Mouse (Mus musculus) hindbrain, embryonic 12.5 days (tissue): ENCODE measurements at regions not wholly inside any gene's neighbourhood (a gene's known extent, or its start where the extent isn't known, plus 50 kb on each side); places are given as distances from the start of the nearest gene placed in this dataset.

Source experiments
- ATAC-seq: fragments of 200-750 bp; cut with Nextera tagmentation; 2 replicates; pipeline ENCODE4 v1.8.0; 2017; ENCODE audit warnings: moderate TSS enrichment; ENCODE audit not compliant: low FRiP score
- H3K27ac ChIP-seq: fragments of 300-500 bp; sonication (generic); 2 replicates; pipeline ENCODE4 v1.5.1; 2016; ENCODE audit warnings: mild to moderate bottlenecking
- H3K27me3 ChIP-seq: fragments of 300-500 bp; sonication (generic); 2 replicates; pipeline ENCODE4 v1.6.1; 2016; ENCODE audit warnings: mild to moderate bottlenecking
- H3K36me3 ChIP-seq: fragments of 300-500 bp; sonication (generic); 2 replicates; pipeline ENCODE4 v1.6.1; 2016; ENCODE audit warnings: mild to moderate bottlenecking
- H3K4me1 ChIP-seq: fragments of 300-500 bp; sonication (generic); 2 replicates; pipeline ENCODE4 v1.6.1; 2016
- H3K4me2 ChIP-seq: fragments of 300-500 bp; sonication (generic); replicated peaks from 2 replicates; pipeline ENCODE4 v1.6.1; 2016; ENCODE audit warnings: mild to moderate bottlenecking
- H3K4me3 ChIP-seq: fragments of 300-500 bp; sonication (generic); 2 replicates; pipeline ENCODE4 v1.5.1; 2016; ENCODE audit warnings: mild to moderate bottlenecking
- H3K9ac ChIP-seq: fragments of 300-500 bp; sonication (generic); 2 replicates; pipeline ENCODE4 v1.6.1; 2016; ENCODE audit warnings: mild to moderate bottlenecking, moderate library complexity
- H3K9me3 ChIP-seq: fragments of 300-500 bp; sonication (generic); replicated peaks from 2 replicates; pipeline ENCODE4 v1.6.1; 2016; ENCODE audit warnings: mild to moderate bottlenecking
- WGBS: fragments of 180-500 bp; shearing (Covaris S2); methylation state at CpG from one replicate; pipeline ENCODE4 v1.1.7; 2016; 5-methylcytosine and 5-hydroxymethylcytosine counted together

- Histone ChIP-seq H3K27ac (no peak overlapping the region), H3K27me3 (no peaks in the 10 kb centered on the region), H3K4me2 (no peak overlapping the region), H3K4me3 (no peak overlapping the region), H3K36me3 (no peaks in the 10 kb centered on the region), H3K9ac (no peak overlapping the region), H3K4me1 (peaks cover 22% of the 10 kb centered on the region), H3K9me3 (no peaks in the 10 kb centered on the region)
- 85% methylated on average over 5 of the region's 5 CpGs for WGBS
- no peak for ATAC-seq
Measured at GRCm38 (mm10) chr8:126703546-126703945, 109.8 kb upstream of the Irf2bp2 start.

- H3K27ac ChIP-seq = no peak overlapping the region
Measured at GRCm38 (mm10) chr8:126702294-126702693, 108.5 kb upstream of the Irf2bp2 start.

GRCm38 (mm10) chr8:126699389-126699775 lies 105.6 kb upstream of the Irf2bp2 start:
- ATAC-seq = 0 out of 2 replicates have a peak, but pooled peaks have one; percentile 23
- H3K4me1 ChIP-seq = peaks cover 14% of the 10 kb centered on the region
- 26% methylated on average over 6 of the region's 6 CpGs for WGBS
- H3K9ac ChIP-seq = no peak overlapping the region
- no peaks in the 10 kb centered on the region for H3K36me3 ChIP-seq
- no peaks in the 10 kb centered on the region for H3K9me3 ChIP-seq
- H3K27ac ChIP-seq = peak overlapping the region; percentile 82
- H3K27me3 ChIP-seq = no peaks in the 10 kb centered on the region
- H3K4me3 ChIP-seq = no peak overlapping the region
- no peak overlapping the region for H3K4me2 ChIP-seq

More at GRCm38 (mm10) chr8:126702294-126702693, 108.5 kb upstream of the Irf2bp2 start:
- no peak for ATAC-seq
- Histone ChIP-seq H3K36me3 (no peaks in the 10 kb centered on the region), H3K9ac (no peak overlapping the region), H3K4me2 (no peak overlapping the region), H3K9me3 (no peaks in the 10 kb centered on the region), H3K27me3 (no peaks in the 10 kb centered on the region), H3K4me3 (no peak overlapping the region), H3K4me1 (peaks cover 14% of the 10 kb centered on the region)
- 84% methylated on average over 6 of the region's 6 CpGs for WGBS

GRCm38 (mm10) chr8:126698601-126699388 lies 105.0 kb upstream of the Irf2bp2 start:
- 23% methylated on average over 7 of the region's 7 CpGs for WGBS
- Histone ChIP-seq H3K27ac (peak overlapping the region; percentile 82), H3K27me3 (no peaks in the 10 kb centered on the region), H3K9me3 (no peaks in the 10 kb centered on the region), H3K4me3 (no peak overlapping the region), H3K4me1 (peaks cover 14% of the 10 kb centered on the region), H3K9ac (no peak overlapping the region), H3K4me2 (peak overlapping the region; percentile 16; the same call in 1 of the 2 replicates), H3K36me3 (no peaks in the 10 kb centered on the region)
- ATAC-seq = peak; percentile 75

GRCm38 (mm10) chr8:126696346-126697010 lies 102.7 kb upstream of the Irf2bp2 start:
- no peak overlapping the region for H3K4me2 ChIP-seq
- H3K4me3 ChIP-seq = no peak overlapping the region
- WGBS = 71% methylated on average over 7 of the region's 7 CpGs
- H3K4me1 ChIP-seq = peaks cover 14% of the 10 kb centered on the region
- H3K9ac ChIP-seq = no peak overlapping the region
- no peak overlapping the region for H3K27ac ChIP-seq
- H3K36me3 ChIP-seq = no peaks in the 10 kb centered on the region
- H3K9me3 ChIP-seq = no peaks in the 10 kb centered on the region
- no peak for ATAC-seq
- H3K27me3 ChIP-seq = no peaks in the 10 kb centered on the region

- Histone ChIP-seq H3K4me1 (peaks cover 10% of the 10 kb centered on the region), H3K4me3 (no peak overlapping the region), H3K4me2 (no peak overlapping the region), H3K36me3 (no peaks in the 10 kb centered on the region), H3K9me3 (no peaks in the 10 kb centered on the region), H3K27me3 (no peaks in the 10 kb centered on the region), H3K9ac (no peak overlapping the region), H3K27ac (no peak overlapping the region)
- ATAC-seq = no peak
- WGBS = 83% methylated on average over 7 of the region's 7 CpGs
Measured at GRCm38 (mm10) chr8:126694370-126694769, 100.6 kb upstream of the Irf2bp2 start.

- ATAC-seq = no peak
- H3K4me1 ChIP-seq = peaks cover 3% of the 10 kb centered on the region
- no peak overlapping the region for H3K9ac ChIP-seq
- H3K36me3 ChIP-seq = no peaks in the 10 kb centered on the region
- no peaks in the 10 kb centered on the region for H3K9me3 ChIP-seq
- no peak overlapping the region for H3K4me2 ChIP-seq
- H3K27me3 ChIP-seq = no peaks in the 10 kb centered on the region
- 81% methylated on average over 1 of the region's 1 CpGs for WGBS
- no peak overlapping the region for H3K4me3 ChIP-seq
- no peak overlapping the region for H3K27ac ChIP-seq
Measured at GRCm38 (mm10) chr8:126693642-126694041, 99.9 kb upstream of the Irf2bp2 start.

- Histone ChIP-seq H3K4me2 (no peak overlapping the region), H3K4me3 (no peak overlapping the region), H3K27ac (no peak overlapping the region), H3K27me3 (no peaks in the 10 kb centered on the region), H3K9me3 (no peaks in the 10 kb centered on the region), H3K9ac (no peak overlapping the region), H3K4me1 (no peaks in the 10 kb centered on the region), H3K36me3 (no peaks in the 10 kb centered on the region)
- ATAC-seq = no peak
- 78% methylated on average over 3 of the region's 3 CpGs for WGBS
Measured at GRCm38 (mm10) chr8:126692711-126693110, 98.9 kb upstream of the Irf2bp2 start.

- WGBS = 78% methylated on average over 3 of the region's 3 CpGs
Measured at GRCm38 (mm10) chr8:126692263-126692662, 98.5 kb upstream of the Irf2bp2 start.

GRCm38 (mm10) chr8:126688450-126688849 lies 94.7 kb upstream of the Irf2bp2 start:
- Histone ChIP-seq H3K4me3 (no peak overlapping the region), H3K4me1 (peaks cover 12% of the 10 kb centered on the region), H3K9me3 (no peaks in the 10 kb centered on the region), H3K27ac (no peak overlapping the region), H3K36me3 (no peaks in the 10 kb centered on the region), H3K4me2 (no peak overlapping the region), H3K27me3 (no peaks in the 10 kb centered on the region), H3K9ac (no peak overlapping the region)
- WGBS = 81% methylated on average over 5 of the region's 5 CpGs
- no peak for ATAC-seq

More at GRCm38 (mm10) chr8:126692263-126692662, 98.5 kb upstream of the Irf2bp2 start:
- Histone ChIP-seq H3K4me2 (no peak overlapping the region), H3K36me3 (no peaks in the 10 kb centered on the region), H3K4me1 (no peaks in the 10 kb centered on the region), H3K27me3 (no peaks in the 10 kb centered on the region), H3K9me3 (no peaks in the 10 kb centered on the region), H3K27ac (no peak overlapping the region), H3K4me3 (no peak overlapping the region), H3K9ac (no peak overlapping the region)
- no peak for ATAC-seq

GRCm38 (mm10) chr8:126688014-126688413 lies 94.2 kb upstream of the Irf2bp2 start:
- no peak overlapping the region for H3K4me2 ChIP-seq
- no peak overlapping the region for H3K9ac ChIP-seq

GRCm38 (mm10) chr8:126686827-126687226 lies 93.0 kb upstream of the Irf2bp2 start:
- Histone ChIP-seq H3K4me3 (no peak overlapping the region), H3K4me1 (peaks cover 12% of the 10 kb centered on the region), H3K4me2 (no peak overlapping the region), H3K27ac (no peak overlapping the region), H3K36me3 (no peaks in the 10 kb centered on the region), H3K9me3 (no peaks in the 10 kb centered on the region), H3K27me3 (no peaks in the 10 kb centered on the region), H3K9ac (no peak overlapping the region)
- 90% methylated on average over 4 of the region's 4 CpGs for WGBS
- ATAC-seq = no peak

More at GRCm38 (mm10) chr8:126688014-126688413, 94.2 kb upstream of the Irf2bp2 start:
- no peaks in the 10 kb centered on the region for H3K9me3 ChIP-seq
- H3K4me3 ChIP-seq = no peak overlapping the region
- no peaks in the 10 kb centered on the region for H3K27me3 ChIP-seq
- peaks cover 12% of the 10 kb centered on the region for H3K4me1 ChIP-seq
- no peaks in the 10 kb centered on the region for H3K36me3 ChIP-seq
- whole genome bisulfite sequencing = 89% methylated on average over 6 of the region's 6 CpGs
- no peak for ATAC-seq
- no peak overlapping the region for H3K27ac ChIP-seq
